Mouse (Mus musculus): ENCODE results near the gene Bcl2l15. TPM values are rescaled to one million over a fixed set of nuclear protein-coding genes. Genes with fewer than 3 reads are reported as not detected.
A peak's percentile ranks its signal among the peaks of the same experiment; 100 is the strongest.

Gene Bcl2l15
- total RNA-seq, 2 experiments from 2014 or later, result not detected

DNA sequence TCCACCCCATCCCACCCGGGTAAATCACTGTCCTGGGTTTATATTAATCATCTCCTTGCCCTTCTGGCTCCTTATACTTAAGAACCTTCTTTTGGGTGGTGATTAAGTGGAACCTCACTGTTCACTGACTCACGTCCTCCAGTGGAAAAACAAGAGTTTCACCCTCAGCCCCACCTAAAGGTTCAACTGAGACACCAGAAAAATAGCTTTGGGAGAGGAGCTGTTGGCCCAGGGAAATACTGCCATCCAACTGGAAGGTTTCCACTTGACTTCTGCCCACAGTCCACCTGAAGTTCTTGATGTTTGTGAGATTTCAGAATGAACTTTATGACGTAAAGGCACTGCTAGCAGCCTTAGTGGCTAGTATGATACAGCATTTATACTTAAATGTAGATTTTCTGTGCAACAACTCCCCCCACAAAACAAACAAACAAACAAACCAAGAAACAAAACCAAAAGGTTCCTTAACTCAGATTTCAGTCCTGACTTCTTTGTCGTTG is 30.4 kb downstream of the Bcl2l15 start:
- no peak for ATAC-seq (replicated peaks; ENCODE audit: poor library complexity, severe bottlenecking)

DNA sequence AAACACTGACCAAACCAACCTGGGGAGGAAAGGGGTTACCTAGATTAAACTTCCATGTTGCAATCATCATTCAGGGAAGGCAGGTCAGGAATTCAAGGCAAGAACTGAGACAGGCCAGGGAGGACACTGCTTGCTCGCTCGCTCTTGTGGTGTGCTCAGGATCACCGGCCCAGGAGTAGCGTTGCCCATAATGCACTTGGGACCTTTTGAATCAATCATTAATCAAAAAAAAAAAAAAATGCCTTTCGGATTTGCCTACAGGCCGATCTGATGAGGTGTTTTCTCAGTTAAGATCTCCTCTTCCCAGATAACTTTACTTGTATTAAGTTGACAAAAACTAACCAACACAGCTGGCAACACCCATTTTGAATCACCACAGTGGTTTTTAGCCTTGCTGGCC is 31.8 kb downstream of the Bcl2l15 start:
- no peak for ATAC-seq (replicated peaks; ENCODE audit: poor library complexity, severe bottlenecking)

DNA sequence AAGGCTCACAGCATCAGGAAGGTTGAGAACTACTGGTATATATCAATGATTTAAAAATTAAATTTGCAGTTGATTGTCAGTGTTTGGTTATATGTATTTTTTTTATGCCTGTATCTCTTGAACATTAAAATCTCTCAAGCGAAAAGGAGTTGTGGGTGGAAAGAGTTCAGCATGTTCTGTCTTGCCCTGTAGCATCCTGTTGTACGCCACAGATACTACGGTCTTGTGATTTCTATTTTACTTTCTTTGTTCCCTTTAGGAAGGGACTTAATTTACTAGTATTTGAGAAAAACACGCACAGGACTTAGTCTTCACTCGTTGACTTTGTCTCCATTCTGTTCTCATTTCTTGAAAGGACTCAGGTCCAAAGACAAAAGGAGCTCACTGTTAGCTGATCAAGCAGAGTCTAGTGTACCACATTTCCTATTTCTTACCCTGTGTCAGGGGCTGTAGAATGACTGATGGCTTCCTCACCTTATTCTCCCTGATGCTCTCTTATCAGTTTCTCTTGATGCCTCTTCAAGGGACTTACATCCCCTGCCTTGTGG is 35.1 kb downstream of the Bcl2l15 start:
- ATAC-seq (replicated peaks; ENCODE audit: poor library complexity, severe bottlenecking), result no peak

DNA sequence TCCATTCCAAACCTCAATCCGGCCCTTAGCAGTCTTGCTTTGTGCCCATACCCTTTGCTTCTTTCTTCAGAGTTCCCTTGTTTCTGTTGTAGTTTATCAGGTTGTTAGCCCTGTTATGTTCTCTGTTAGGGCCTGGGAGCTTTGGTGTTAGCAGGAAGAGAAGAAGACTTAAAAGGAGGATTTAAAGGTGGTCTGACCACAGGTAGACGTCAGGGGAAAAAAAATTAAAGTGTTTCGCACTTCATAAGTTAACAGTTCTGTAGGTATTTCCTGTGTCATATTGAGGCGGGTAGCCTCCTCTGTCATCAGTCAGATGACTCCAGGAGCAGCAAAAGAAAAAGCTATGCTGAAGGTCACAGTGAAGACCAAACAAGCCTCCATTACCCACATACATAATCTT is 35.6 kb downstream of the Bcl2l15 start:
- no peak for ATAC-seq (replicated peaks; ENCODE audit: poor library complexity, severe bottlenecking)

DNA sequence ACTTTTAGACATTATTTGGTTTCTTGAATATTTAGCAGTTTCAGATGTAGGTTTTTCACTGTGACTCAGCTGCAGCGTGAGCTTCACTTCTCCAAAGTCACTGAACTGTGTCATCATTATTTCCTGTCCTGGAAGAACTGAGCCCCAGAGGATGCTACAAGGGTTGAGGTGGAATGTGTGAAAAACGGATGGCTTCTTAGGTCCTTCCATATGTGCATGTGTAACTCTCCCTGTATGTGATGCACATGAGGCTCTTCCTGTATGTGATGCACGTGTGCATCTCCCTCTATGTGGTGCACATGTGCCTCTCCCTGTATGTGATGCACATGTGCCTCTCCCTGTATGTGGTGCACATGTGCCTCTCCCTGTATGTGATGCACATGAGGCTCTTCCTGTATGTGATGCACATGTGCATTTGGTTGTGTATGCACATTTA is 40.3 kb downstream of the Bcl2l15 start:
- peak; percentile 96 for ATAC-seq (replicated peaks; ENCODE audit: poor library complexity, severe bottlenecking)

DNA sequence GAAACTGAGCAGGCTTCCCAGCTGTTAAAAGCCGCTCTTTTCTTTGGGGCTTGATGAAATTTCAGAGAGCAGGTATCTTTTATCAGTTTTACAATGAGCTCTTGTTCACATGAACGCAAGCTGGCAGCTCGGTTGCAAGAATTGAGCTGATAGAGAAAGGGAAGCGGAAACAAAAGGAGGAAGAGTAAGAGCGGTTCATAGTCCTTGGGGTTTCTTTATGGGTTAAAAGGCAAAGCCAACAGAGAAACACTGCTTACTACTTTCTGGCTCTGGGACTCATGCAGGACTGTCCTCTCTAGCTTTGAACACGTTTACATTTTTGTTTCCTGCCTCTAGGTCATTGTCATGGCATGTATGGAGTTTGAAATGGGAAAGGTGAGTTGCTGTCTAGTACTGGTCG is 41.9 kb downstream of the Bcl2l15 start:
- peak; percentile 46 for ATAC-seq (replicated peaks; ENCODE audit: poor library complexity, severe bottlenecking)

DNA sequence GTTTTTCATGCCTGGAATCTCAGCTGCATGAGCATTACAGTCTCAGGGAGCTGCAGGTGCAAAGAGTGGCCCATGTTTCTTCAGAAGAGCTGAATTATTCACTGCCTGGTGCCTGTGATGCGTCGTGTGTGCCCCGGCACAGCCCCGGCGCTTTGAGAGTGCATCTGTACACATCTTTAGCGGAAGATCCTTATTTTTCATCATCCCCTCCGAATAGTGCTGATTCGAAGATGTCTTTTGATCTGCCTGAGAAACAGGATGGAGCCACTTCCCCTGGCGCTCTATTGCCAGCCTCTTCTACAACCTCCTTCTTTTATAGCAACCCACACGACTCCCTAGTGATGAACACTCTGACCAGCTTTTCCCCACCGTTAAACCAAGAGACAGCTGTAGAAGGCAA is 53.5 kb downstream of the Bcl2l15 start:
- ATAC-seq (replicated peaks; ENCODE audit: poor library complexity, severe bottlenecking), result no peak

DNA sequence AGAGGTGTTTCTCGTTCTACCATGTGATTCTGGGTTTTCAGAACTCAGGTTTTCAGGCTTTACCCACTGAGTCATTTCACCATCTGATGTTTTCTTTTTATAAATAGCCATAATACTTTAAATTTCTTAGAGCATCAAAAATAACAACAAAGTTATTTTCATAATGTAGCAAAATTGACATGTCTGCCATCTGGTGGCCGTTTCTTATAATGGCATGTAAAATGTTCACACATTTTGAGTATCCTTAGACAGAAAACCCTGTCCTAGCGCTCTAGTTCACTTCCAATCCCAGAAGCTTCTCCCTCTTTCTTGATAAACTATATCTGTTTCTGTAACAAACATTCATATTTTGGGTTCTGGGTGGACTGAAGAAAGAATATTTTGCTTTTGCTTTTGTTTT is 55.2 kb downstream of the Bcl2l15 start:
- ATAC-seq (replicated peaks; ENCODE audit: poor library complexity, severe bottlenecking), result peak; percentile 50; the same call in 1 of the 2 replicates

DNA sequence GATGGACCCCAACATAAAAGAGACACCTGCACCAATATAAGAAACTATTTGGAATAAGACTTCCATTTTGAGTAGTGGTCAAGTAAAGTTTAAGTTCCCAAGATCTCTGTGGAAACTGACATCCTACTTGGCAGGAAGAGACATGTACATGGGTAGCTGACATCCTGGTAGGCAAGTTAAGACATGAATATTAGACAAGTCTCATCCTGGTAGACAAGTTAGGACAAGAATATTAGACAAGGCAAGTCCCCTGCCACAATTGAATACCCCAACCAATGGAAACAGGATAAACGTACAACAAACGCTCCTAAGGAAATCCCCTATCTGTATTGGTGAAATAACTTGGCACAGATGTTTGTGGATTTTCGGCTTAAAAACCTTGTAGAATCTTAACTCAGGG is 61.0 kb downstream of the Bcl2l15 start:
- no peak for ATAC-seq (replicated peaks; ENCODE audit: poor library complexity, severe bottlenecking)

Other genes with a start within 250 kb of the Bcl2l15 start
- gene Atg4a-ps, start 186.5 kb upstream of the Bcl2l15 start, total RNA-seq (2014; fragmentation: Nextera tagmentation), result 1.4 TPM in 1 of 2 replicates, not detected in the other
- 0.26 and 0.39 TPM in 2 replicates for gene Atg4a-ps, start 186.5 kb upstream of the Bcl2l15 start, total RNA-seq (2017)
- gene Olfml3, start 94.6 kb upstream of the Bcl2l15 start, total RNA-seq (2014; fragmentation: Nextera tagmentation), result 0.30 TPM in 1 of 2 replicates, not detected in the other
- gene Olfml3, start 94.6 kb upstream of the Bcl2l15 start, total RNA-seq (2017), result 0.86 TPM in 1 of 2 replicates, not detected in the other
- gene Gm10964, start 93.2 kb upstream of the Bcl2l15 start, total RNA-seq (2014; fragmentation: Nextera tagmentation), result not detected in 2 replicates
- not detected in 2 replicates for gene Gm10964, start 93.2 kb upstream of the Bcl2l15 start, total RNA-seq (2017)
- gene Hipk1, start 41.0 kb upstream of the Bcl2l15 start, total RNA-seq (2014; fragmentation: Nextera tagmentation), result 96.0 and 111 TPM in 2 replicates
- gene Hipk1, start 41.0 kb upstream of the Bcl2l15 start, total RNA-seq (2017), result 56.8 and 59.0 TPM in 2 replicates
- gene Dclre1b, start 23.2 kb upstream of the Bcl2l15 start, total RNA-seq (2014; fragmentation: Nextera tagmentation), result 33.9 and 39.8 TPM in 2 replicates
- 17.1 and 21.2 TPM in 2 replicates for gene Dclre1b, start 23.2 kb upstream of the Bcl2l15 start, total RNA-seq (2017)
- 15.6 and 19.6 TPM in 2 replicates for gene Ap4b1, start 23.1 kb upstream of the Bcl2l15 start, total RNA-seq (2014; fragmentation: Nextera tagmentation)
- 17.9 and 19.9 TPM in 2 replicates for gene Ap4b1, start 23.1 kb upstream of the Bcl2l15 start, total RNA-seq (2017)
- 2.2 TPM in 1 of 2 replicates, not detected in the other for gene Gm43064, start 23.0 kb upstream of the Bcl2l15 start, total RNA-seq (2014; fragmentation: Nextera tagmentation)
- gene Gm43064, start 23.0 kb upstream of the Bcl2l15 start, total RNA-seq (2017), result 0.47 and 1.0 TPM in 2 replicates
- 69.0 and 80.1 TPM in 2 replicates for gene Ptpn22, start 27.2 kb downstream of the Bcl2l15 start, total RNA-seq (2014; fragmentation: Nextera tagmentation)
- gene Ptpn22, start 27.2 kb downstream of the Bcl2l15 start, total RNA-seq (2017), result 42.2 and 65.5 TPM in 2 replicates
- 30.6 and 37.7 TPM in 2 replicates for gene Rsbn1, start 81.5 kb downstream of the Bcl2l15 start, total RNA-seq (2014; fragmentation: Nextera tagmentation)
- gene Rsbn1, start 81.5 kb downstream of the Bcl2l15 start, total RNA-seq (2017), result 59.6 and 63.9 TPM in 2 replicates
- 13.8 and 17.9 TPM in 2 replicates for gene Phtf1, start 135.5 kb downstream of the Bcl2l15 start, total RNA-seq (2014; fragmentation: Nextera tagmentation)
- gene Phtf1, start 135.5 kb downstream of the Bcl2l15 start, total RNA-seq (2017), result 26.1 and 33.4 TPM in 2 replicates

Measured in granulocyte monocyte progenitor cell, adult 5-6 weeks (primary cell).